Mouse (Mus musculus) heart, embryonic 16.5 days (tissue): Measurements from ENCODE around the gene Anapc15-ps. TPM values are rescaled to one million over a fixed set of nuclear protein-coding genes. Genes with fewer than 3 reads are reported as not detected.

Experiments used
- ATAC-seq: fragments of 200-750 bp; cut with Nextera tagmentation; replicated peaks from 2 replicates; pipeline ENCODE4 v1.8.0; 2017; ENCODE audit warnings: moderate number of reproducible peaks; ENCODE audit not compliant: insufficient read depth, low FRiP score; ENCODE audit errors: extremely low read depth
- H3K27ac ChIP-seq: fragments of 300-500 bp; sonication (generic); 2 replicates; pipeline ENCODE4 v1.5.1; 2014; ENCODE audit warnings: mild to moderate bottlenecking, low read length, control low read depth, moderate library complexity
- H3K27me3 ChIP-seq: fragments of 300-500 bp; sonication (generic); 2 replicates; pipeline ENCODE4 v1.6.1; 2014; ENCODE audit warnings: low read length, mixed read lengths; ENCODE audit not compliant: control insufficient read depth, insufficient read depth
- H3K36me3 ChIP-seq: fragments of 300-500 bp; sonication (generic); 2 replicates; pipeline ENCODE4 v1.6.1; 2014; ENCODE audit not compliant: control insufficient read depth, insufficient read depth
- H3K4me1 ChIP-seq: fragments of 300-500 bp; sonication (generic); 2 replicates; pipeline ENCODE4 v1.6.1; 2014; ENCODE audit warnings: low read length, mixed read lengths; ENCODE audit not compliant: control insufficient read depth, insufficient read depth
- H3K4me2 ChIP-seq: fragments of 300-500 bp; sonication (generic); 2 replicates; pipeline ENCODE4 v1.6.1; 2014; ENCODE audit warnings: low read depth, mild to moderate bottlenecking, control low read depth, low read length
- H3K4me3 ChIP-seq: fragments of 300-500 bp; sonication (generic); 2 replicates; pipeline ENCODE4 v1.5.1; 2014; ENCODE audit warnings: mild to moderate bottlenecking, control low read depth, low read length
- H3K9ac ChIP-seq: fragments of 300-500 bp; sonication (generic); 2 replicates; pipeline ENCODE4 v1.6.1; 2014; ENCODE audit warnings: low read length, control low read depth
- H3K9me3 ChIP-seq: fragments of 300-500 bp; sonication (generic); replicated peaks from 2 replicates; pipeline ENCODE4 v1.6.1; 2016; ENCODE audit warnings: low read length; ENCODE audit not compliant: control insufficient read depth
- WGBS: fragments of 180-500 bp; shearing (Covaris S2); extraction: QIAGEN DNeasy Blood & Tissue Kit; methylation state at CpG from one replicate; pipeline ENCODE4 v1.1.7; 2014; 5-methylcytosine and 5-hydroxymethylcytosine counted together
- polyA plus RNA-seq: library from polyadenylated mRNA; unstranded; fragments of >200 nt; fragmentation: Nextera tagmentation; extraction: Ambion mirVana; gene quantifications from 2 replicates; pipeline ENCODE4 v1.2.1, GENCODE M21; 2015

The Anapc15-ps gene
- polyA plus RNA-seq: 0.71 TPM in 1 of 2 replicates, not detected in the other

- Histone ChIP-seq H3K27me3 (no peaks in the 10 kb centered on the region), H3K4me1 (peaks cover 8% of the 10 kb centered on the region), H3K4me2 (no peak within 1 kb of the TSS), H3K27ac (no peak within 1 kb of the TSS), H3K36me3 (no peaks in the 10 kb centered on the region), H3K4me3 (no peak within 1 kb of the TSS), H3K9me3 (no peaks in the 10 kb centered on the region), H3K9ac (no peak within 1 kb of the TSS)
- 88% methylated on average over 3 of the region's 3 CpGs for WGBS
- no peak for ATAC-seq
These were observed at the start of gene Anapc15-ps for GRCm38 (mm10) chr10:95673351-95673750. Gene Anapc15-ps, minus strand, starts transcription at chr10:95673451.

GRCm38 (mm10) chr10:95722203-95722611, 49.0 kb upstream of the Anapc15-ps start:
- Histone ChIP-seq H3K4me3 (no peak overlapping the region), H3K4me1 (peaks cover 14% of the 10 kb centered on the region)
- 64% methylated on average over 10 of the region's 10 CpGs for WGBS

GRCm38 (mm10) chr10:95720181-95720798, 47.0 kb upstream of the Anapc15-ps start:
- peaks cover 3% of the 10 kb centered on the region; the same call in 1 of the 2 replicates for H3K4me1 ChIP-seq
- no peak overlapping the region for H3K9ac ChIP-seq
- H3K4me3 ChIP-seq: no peak overlapping the region
- no peak overlapping the region for H3K27ac ChIP-seq
- H3K36me3 ChIP-seq: no peaks in the 10 kb centered on the region
- no peaks in the 10 kb centered on the region for H3K27me3 ChIP-seq
- 62% methylated on average over 12 of the region's 12 CpGs for WGBS
- H3K4me2 ChIP-seq: no peak overlapping the region
- no peak for ATAC-seq
- no peaks in the 10 kb centered on the region; the same call in 1 of the 2 replicates for H3K9me3 ChIP-seq

More at GRCm38 (mm10) chr10:95722203-95722611, 49.0 kb upstream of the Anapc15-ps start:
- no peak overlapping the region for H3K27ac ChIP-seq
- no peak for ATAC-seq
- no peaks in the 10 kb centered on the region for H3K36me3 ChIP-seq
- no peaks in the 10 kb centered on the region; the same call in 1 of the 2 replicates for H3K9me3 ChIP-seq
- no peak overlapping the region for H3K9ac ChIP-seq
- H3K4me2 ChIP-seq: no peak overlapping the region
- no peaks in the 10 kb centered on the region for H3K27me3 ChIP-seq

GRCm38 (mm10) chr10:95719472-95719871, 46.2 kb upstream of the Anapc15-ps start:
- no peak for ATAC-seq
- no peak overlapping the region for H3K4me2 ChIP-seq
- no peak overlapping the region for H3K27ac ChIP-seq
- no peaks in the 10 kb centered on the region; the same call in 1 of the 2 replicates for H3K9me3 ChIP-seq
- H3K27me3 ChIP-seq: no peaks in the 10 kb centered on the region
- H3K36me3 ChIP-seq: no peaks in the 10 kb centered on the region
- WGBS: 74% methylated on average over 6 of the region's 6 CpGs
- H3K4me3 ChIP-seq: no peak overlapping the region
- no peaks in the 10 kb centered on the region for H3K4me1 ChIP-seq
- H3K9ac ChIP-seq: no peak overlapping the region

GRCm38 (mm10) chr10:95718760-95719159, 45.5 kb upstream of the Anapc15-ps start:
- Histone ChIP-seq H3K27ac (no peak overlapping the region), H3K4me2 (no peak overlapping the region), H3K27me3 (no peaks in the 10 kb centered on the region), H3K9me3 (no peaks in the 10 kb centered on the region; the same call in 1 of the 2 replicates), H3K4me3 (no peak overlapping the region), H3K4me1 (no peaks in the 10 kb centered on the region), H3K9ac (no peak overlapping the region), H3K36me3 (no peaks in the 10 kb centered on the region)
- WGBS: 30% methylated on average over 1 of the region's 1 CpGs
- ATAC-seq: no peak

- WGBS: 88% methylated on average over 16 of the region's 16 CpGs
These were observed 43.9 kb upstream of the Anapc15-ps start for GRCm38 (mm10) chr10:95717106-95717680.

GRCm38 (mm10) chr10:95715687-95716086, 42.4 kb upstream of the Anapc15-ps start:
- ATAC-seq: no peak
- Histone ChIP-seq H3K27me3 (no peaks in the 10 kb centered on the region), H3K4me1 (peaks cover 4% of the 10 kb centered on the region; the same call in 1 of the 2 replicates), H3K36me3 (no peaks in the 10 kb centered on the region), H3K9ac (no peak overlapping the region), H3K4me2 (no peak overlapping the region), H3K9me3 (no peaks in the 10 kb centered on the region), H3K4me3 (no peak overlapping the region), H3K27ac (no peak overlapping the region)
- 70% methylated on average over 6 of the region's 6 CpGs for WGBS

More at GRCm38 (mm10) chr10:95717106-95717680, 43.9 kb upstream of the Anapc15-ps start:
- Histone ChIP-seq H3K4me1 (peaks cover 4% of the 10 kb centered on the region; the same call in 1 of the 2 replicates), H3K27ac (no peak overlapping the region), H3K9ac (no peak overlapping the region), H3K4me3 (no peak overlapping the region), H3K9me3 (no peaks in the 10 kb centered on the region), H3K27me3 (no peaks in the 10 kb centered on the region), H3K4me2 (no peak overlapping the region), H3K36me3 (no peaks in the 10 kb centered on the region)
- ATAC-seq: no peak

- no peak overlapping the region for H3K4me2 ChIP-seq
- no peaks in the 10 kb centered on the region for H3K36me3 ChIP-seq
- H3K4me3 ChIP-seq: no peak overlapping the region
- H3K4me1 ChIP-seq: peaks cover 11% of the 10 kb centered on the region; the same call in 1 of the 2 replicates
- no peak overlapping the region for H3K9ac ChIP-seq
- H3K27ac ChIP-seq: 0 out of 2 replicates have a peak overlapping the region, but pooled peaks have one; percentile 19
- no peaks in the 10 kb centered on the region for H3K27me3 ChIP-seq
- no peak for ATAC-seq
- WGBS: 63% methylated on average over 6 of the region's 6 CpGs
- no peaks in the 10 kb centered on the region for H3K9me3 ChIP-seq
These were observed 39.0 kb upstream of the Anapc15-ps start for GRCm38 (mm10) chr10:95712221-95712620.
